Mouse (Mus musculus) cerebral cortex, adult 2 months (tissue): ENCODE measurements around the gene Tsr2.

Experiments used
- WGBS: fragments of 180-500 bp; shearing (Covaris S2); methylation state at CpG from one replicate; pipeline ENCODE4 v1.1.7; 2018; 5-methylcytosine and 5-hydroxymethylcytosine counted together

Gene Tsr2

DNA sequence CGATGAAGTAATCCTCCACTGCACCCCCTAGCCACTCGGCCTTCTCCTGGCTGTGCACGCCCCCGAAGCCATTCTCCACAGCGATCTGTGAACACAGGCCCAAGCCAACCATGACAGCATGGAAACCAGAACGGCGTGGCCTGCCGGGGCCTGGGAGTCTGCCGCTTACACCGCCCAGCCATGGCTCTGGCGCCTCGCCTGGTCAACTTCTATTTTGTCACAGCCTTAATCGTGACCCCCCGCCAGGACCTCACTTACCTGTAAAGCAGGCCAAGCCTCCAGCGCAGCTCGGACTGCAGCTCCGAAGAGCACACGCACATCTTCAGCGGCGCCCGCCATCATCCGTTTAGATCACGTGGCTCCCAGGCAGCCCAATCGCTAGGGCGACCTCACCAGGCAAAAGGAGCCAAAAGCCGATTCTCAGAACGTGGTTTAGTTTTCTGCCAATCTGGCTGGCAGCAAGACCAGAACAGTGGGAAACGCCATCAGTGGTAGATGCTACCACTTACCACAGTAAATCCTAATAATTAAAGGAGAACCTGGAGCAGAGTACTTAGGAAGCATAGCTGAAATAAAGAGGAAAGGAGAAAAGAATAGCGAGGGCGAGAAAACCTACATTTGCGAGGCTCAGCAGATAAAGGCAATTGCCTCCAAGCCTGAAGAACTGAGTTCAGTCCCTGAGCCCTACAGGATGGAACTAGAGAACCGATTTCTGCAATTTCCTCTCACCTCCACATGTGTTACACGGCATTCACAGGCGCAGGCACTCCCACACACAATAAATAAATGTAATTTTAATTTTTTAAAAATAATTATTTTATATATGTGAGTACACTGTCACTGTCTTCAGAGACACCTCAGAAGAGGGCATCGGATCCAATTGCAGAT lies at the start of gene Tsr2:
Gene Tsr2 (minus strand): TSS at position 373 of the 888 bp plus-strand sequence.
- 11% methylated on average over 34 of the region's 35 CpGs for WGBS

DNA sequence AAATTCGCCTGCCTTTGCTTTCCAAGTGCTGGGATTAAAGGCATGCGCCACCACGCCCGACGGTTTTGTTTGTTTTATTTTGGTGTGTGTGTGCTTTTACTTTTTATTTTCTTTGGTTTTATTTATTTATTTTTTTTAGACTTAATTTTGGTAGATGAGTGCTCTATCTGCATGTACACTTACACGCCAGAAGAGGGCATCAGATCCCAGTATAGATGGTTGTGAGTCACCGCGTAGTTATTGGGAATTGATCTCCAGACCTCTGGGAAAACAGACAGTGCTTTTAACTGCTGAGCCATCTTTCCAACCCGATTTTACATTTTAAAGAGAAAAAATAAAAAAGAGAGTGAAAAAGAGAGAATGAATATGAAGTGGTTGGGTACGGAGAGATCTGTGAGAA lies 36.4 kb upstream of the Tsr2 start:
- WGBS, result 16% methylated on average over 10 of the region's 10 CpGs

DNA sequence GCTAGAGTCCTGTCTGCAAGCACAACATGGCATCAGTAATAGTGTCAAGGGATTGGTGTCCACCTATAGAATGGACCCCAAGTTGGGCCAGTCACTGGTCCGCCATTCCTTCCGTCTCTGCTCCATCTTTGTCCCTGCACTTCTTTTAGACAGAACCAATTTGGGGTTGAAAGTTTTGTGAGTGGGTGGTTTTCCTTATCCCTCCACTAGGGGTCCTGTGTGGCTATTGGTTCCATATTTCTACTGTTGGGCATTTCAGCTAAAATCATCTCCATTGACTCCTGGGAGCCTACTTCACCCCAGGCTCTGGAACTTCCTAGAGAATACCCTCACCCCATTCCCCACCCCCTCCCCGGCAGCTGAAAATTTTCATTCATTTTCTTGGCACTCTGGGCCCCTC lies 34.1 kb upstream of the Tsr2 start:
- WGBS, result 92% methylated on average over 3 of the region's 3 CpGs

DNA sequence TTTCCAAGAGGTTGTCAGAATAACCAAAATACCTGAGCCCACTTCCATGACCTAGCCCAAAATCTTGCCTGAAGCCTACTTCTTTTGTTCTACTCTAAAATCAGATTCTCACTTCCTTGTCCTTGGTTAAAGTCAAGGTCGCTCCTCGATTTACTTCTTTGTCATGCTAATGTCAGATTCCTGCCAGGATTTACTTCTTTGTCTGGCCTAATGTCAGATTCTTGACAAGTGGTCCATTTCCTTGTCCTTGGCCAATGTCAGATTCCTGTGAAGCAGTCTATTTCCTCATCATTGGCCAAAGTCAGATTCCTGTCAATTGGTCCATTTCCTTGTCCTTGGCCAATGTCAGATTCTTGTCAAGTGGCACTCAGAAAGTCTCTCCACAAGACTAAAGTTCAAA lies 27.6 kb upstream of the Tsr2 start:
- WGBS, result 59% methylated on average over 2 of the region's 2 CpGs

DNA sequence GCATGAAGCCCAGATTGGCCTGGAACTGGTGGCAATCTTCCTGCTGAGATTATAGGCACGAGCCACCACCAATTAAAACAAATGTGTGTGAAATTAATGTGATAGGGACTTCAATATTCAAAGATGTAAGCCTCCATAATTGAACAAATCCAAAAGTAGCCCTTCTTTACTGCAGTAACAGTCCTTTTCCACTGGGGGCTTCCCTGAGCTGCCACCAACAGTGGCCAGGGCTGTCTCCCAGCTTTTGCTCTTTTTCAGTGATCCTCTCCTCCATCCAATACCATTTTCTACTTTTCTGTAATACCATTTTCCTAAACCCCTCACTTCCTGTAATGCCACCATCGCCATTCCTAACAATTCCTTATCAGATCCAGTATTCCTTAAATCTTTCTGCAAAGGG lies 21.1 kb upstream of the Tsr2 start:
- 38% methylated on average over 2 of the region's 2 CpGs for WGBS

DNA sequence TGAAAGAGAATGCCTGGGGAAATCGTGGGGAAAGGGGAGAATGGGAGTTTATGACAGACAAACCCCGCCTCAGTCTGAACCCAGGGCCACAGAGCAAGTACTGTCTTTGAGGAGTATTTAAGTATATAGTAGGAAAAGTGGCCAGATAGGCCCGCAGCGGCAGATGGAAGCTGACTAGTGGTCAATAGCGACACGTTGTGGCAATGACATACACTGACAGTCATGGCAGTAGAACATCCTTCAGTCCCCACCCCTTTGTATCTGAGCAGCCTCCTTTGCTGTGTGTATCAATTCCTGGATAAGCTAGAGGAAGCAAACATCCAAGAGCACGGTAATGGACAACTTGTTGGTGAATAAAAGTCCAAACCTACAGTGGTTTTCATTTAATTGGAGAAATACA lies 20.5 kb upstream of the Tsr2 start:
- WGBS, result 5% methylated on average over 7 of the region's 7 CpGs

DNA sequence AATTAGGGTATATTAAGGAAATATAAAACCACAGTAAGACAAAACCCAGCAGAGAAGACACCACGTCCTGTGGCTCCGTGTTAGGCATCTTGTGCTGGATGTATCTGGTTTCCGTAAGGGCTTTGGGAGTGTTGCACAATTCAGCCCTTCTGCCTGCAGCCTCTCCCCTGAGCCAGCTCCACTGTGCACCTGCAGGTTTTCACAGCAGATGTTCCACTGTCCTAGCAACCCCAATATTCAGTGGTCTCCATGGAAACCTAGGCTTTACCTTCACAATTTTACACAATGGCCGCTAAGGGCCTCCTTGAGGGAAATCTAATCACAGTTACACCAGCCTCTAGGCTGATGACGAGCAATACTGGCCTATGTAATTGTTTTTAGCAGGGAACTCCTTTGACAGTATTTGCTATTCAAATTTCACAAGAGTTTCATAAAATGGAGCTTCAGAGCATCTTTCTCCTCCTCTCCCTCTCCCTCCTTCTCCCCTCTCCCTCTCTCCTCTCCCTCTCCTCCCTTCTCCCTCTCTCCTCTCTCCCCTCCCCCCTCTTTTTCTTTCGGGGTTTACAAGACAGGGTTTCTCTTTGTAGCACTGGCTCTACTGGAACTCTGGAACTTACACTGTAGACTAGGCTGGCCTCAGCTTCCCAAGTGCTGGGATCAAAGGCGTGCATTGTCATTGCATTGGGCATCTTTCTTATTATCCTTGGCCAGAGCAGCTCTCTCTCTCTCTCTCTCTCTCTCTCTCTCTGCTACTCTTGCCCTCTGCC lies 11.1 kb upstream of the Tsr2 start:
- WGBS, result 58% methylated on average over 7 of the region's 7 CpGs

DNA sequence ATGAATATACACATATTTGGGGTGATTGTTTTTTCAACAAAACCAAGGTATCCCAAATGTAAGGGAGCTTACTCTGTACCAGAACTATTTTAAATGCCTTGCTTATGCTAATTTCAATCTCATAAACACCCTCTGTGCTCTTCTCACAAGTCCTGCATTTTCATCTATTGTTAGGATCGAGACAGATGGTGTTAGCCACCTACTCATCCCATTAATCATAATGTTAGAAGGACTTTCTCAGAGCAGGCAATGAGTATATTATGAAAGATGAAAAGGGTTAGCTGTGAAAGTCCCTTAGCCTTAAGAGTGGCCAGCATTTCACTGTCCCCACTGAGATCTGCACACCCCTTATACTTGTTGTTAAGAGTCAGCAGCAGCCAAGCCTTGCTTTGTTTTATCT lies 8.9 kb downstream of the Tsr2 start:
- WGBS, result 40% methylated on average over 1 of the region's 1 CpGs

DNA sequence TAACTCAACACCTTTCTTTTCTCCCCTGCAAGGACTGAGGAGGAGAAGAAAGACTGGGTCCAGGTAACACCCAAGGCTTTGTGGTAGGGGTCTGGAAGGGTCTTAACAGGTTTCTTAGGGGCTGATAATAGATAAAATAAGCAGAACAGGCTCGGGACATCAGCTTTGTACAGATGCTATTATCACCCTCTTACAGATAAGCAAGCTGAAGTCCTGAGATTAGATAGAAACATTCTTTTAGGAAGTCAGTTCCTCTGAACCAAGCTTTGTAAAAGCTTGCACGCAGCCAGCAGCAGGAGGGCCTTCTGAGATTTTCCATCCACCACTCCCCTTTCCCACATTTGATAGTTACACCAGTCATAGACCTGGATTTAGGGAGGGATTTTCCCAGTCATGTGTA lies 10.7 kb downstream of the Tsr2 start:
- 80% methylated on average over 2 of the region's 2 CpGs for WGBS

DNA sequence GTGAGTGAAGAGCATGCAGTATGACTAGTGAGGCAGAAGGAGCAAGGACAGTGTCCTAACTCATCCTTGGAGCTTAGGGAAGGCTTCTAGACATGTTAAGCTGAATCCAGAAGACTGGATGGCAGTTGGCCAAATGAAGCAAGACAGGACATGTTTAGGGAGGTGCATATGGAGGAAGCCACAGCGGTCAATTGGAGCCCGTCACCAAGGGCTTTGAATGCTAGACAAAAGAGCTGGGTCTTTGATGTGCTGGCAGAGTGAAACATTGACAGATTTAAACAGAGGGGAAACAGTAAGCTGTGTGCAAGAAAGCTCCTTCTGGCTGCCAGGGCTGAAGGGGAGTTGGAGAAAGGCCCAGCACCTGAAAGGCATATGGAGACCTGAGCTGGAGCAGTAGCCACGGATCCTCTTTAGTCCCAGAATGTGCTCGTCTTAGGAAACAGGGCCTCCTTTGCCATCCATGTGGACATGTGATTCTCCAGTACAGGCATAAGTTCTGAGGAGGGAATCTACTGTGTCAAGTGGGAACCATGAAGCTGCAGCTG lies 19.3 kb downstream of the Tsr2 start:
- WGBS, result 50% methylated on average over 4 of the region's 4 CpGs

DNA sequence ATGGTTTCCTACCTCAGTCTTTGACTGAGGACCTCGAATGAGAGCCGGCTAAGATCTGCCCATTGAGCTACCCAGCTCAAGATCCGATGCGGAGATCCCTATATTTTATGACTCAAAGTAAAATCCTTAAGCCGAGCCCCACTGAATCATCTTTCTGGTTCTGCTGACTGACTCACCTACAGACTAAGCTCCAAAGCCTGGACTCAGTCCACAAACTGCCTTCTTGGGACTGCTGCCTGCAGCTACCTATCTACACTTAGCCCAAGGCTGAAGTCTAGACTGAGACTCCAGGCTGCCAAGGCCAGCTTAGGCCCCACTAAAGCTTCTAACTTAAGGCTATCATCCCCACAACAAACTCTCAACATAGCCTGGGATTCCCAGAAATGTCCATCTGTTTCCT lies 20.3 kb downstream of the Tsr2 start:
- 77% methylated on average over 5 of the region's 5 CpGs for WGBS

DNA sequence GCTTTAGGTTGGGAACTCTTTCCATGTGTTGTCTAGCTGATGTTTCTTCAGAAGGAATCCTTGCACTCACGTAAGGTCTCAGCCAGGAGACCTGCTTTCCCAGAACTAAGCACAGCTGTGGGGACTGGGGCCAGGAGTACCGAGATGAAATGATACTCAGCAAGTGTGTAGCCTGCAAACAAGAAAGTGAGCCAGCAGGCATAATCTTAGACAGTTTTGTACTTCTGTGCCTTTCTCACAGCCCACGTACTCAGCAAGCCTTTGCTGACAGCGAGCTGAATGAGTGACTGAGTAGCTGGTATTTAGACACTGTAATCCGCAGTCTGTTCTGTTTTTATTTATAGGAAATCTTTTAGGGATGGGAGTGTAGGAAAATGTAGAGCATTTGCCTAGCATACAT lies 28.5 kb downstream of the Tsr2 start:
- WGBS, result 52% methylated on average over 5 of the region's 5 CpGs

DNA sequence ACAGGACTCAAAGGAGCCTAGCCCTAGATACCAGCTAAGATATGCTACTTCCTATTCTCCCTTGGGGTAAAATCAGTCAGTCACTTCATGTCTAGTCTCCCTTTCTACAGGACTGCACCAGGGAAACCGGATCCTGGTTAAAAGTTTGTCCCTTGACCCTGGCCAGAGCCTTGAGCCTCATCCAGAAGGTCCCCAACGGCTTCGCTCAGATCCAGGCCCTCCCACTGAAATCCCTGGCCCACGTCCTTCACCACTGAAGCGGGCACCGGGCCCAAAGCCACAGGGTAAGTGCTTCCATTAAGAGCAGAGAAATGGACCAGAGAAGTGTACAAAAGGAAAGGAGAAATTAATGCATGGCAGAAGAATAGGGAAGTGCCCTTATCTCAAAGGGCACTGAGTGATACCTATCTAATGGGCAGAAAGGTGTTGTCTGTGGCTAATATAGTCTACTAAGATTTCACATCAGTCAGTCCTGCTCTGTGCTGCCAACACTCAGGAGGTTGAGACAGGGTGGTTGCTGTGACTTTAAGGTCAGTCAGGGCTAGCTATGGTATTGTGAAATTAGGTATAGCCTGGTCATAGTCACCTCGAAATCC lies 30.2 kb downstream of the Tsr2 start:
- WGBS, result 78% methylated on average over 7 of the region's 7 CpGs

DNA sequence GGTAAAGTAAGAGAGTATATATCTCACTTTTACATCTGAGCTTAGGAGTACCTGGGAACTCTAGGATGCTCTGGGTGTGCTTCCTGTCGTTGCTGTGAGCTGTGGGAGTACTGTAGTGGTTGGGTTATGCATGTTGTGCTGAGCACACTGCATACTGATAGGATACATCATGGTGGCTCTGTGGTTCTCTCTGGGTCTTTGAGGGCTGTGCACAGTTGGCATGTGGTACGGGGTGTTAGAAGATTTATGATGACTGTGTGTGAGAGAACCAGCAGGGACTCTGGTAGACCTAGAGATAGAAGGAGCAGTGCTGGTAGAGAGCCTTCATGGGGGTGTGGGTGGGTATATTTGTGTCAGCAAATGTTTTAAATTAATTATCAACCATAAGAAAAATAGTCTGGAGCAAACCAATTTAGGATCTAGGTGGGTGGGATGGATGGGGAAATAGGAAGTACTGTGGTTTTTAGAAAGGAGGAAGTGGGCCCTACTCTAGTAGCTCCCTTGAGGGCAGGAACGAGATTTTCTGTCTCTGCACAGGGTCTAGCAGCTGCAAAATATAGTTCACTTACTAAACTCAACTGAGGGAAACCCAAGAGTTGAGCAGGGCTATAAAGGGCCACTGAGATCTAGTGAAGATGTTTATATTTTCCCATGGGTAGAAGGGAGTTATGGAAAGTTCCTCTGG lies 34.6 kb downstream of the Tsr2 start:
- WGBS, result 53% methylated on average over 3 of the region's 3 CpGs

DNA sequence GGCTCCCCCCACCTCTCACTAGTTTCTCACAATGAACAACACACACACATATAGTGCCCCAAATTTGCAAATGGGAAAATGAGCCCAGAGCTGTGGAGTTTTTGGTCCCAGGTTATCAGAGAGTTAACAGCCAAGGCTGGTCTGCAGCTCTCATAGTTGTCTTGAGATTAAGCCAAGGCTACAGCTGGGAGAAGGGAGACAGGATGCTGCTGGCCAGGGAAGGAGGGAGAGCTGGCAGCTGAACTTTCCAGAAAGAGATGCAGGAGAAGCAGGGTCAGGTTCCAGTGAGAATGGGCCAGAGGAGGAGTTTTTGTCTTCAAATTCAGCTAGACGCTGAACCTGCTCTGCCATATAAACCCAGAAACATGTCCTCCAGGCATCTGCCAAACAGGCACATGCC lies 37.0 kb downstream of the Tsr2 start:
- 44% methylated on average over 1 of the region's 1 CpGs for WGBS

DNA sequence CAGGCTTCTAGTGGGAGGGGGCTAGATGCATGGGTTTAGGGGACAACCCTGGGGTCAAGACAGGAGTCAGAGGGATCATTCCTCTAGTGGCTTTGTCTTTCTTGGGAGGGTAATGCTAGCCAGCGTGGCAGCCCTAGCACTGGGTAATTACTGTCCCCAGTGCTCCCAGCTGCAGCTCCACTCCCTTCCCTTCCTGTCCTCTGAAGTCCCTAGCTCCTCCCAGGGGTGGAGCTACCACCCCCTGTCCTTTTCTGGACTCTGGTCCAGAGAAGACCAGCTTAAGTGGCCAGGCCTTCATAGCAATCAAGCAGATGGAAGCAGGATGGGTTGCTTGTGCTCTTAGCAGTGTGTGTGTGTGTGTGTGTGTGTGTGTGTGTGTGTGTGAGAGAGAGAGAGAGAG lies 40.8 kb downstream of the Tsr2 start:
- 31% methylated on average over 1 of the region's 1 CpGs for WGBS

DNA sequence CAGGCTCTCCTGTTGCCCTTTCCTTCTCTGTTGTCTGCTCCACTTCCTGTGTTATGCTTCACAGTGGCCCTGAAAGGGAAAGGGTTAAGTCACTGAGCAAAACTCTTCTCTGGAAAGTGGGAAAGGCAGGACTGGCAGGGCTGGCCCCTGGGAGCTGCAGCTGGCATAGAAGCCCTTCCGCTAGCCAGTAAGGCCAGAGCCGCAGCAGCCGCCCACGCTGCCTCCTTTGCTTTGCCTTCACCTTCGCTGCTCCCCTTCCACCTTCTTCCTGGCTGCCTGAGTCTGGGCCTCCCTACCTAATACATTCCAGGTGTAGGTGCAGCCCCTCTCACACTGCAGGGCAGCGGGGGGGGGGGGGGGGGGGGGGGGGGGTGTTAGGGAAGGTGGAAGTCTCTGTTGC lies 41.9 kb downstream of the Tsr2 start:
- 35% methylated on average over 5 of the region's 6 CpGs for WGBS

DNA sequence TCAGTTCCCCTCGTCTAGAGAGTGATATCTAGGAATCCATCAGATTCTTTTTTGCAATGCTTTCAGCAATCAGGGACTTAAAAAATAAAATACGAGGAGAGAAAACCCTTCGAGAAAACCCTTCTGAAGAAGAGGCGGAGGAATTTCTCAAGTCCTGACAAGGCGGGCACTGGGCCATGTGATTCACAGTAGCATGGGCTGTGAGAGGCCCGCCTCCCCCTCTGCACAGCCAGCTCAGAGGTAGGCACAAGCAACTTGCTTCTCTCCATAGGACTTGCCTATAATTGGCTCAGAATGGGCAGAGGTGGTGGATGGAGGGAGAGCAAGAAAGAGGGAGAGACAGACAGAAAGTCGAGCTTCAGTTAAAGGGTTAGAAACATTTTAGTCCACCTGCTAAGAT lies 46.0 kb downstream of the Tsr2 start:
- WGBS, result 35% methylated on average over 7 of the region's 7 CpGs

DNA sequence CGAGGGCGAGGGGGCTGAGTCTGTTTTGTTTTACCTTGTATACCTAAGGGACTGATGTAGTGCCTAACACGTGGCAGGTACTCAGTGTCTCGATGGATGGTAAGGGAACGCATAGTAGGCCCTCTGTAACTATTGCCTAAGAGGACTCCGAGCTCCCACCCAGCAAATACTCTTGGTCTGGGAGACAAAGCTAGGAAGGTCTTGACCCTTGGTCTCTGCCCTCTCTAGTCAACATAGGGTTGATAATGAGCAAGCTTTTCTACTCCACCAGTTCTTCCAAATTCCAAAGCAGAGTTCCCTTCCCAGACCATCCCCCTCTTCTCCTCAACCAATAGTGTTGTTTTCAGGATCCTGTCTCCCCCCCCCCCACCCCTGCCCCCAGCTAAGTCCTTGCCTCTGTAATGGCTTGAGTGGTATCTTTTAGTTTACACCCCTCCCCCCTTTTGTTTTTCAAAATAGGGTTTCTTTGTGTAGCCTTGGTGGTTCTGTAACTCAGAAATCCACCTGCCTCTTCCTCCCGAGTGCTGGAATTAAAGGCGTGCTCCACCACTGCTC lies 46.6 kb downstream of the Tsr2 start:
- 56% methylated on average over 8 of the region's 8 CpGs for WGBS

DNA sequence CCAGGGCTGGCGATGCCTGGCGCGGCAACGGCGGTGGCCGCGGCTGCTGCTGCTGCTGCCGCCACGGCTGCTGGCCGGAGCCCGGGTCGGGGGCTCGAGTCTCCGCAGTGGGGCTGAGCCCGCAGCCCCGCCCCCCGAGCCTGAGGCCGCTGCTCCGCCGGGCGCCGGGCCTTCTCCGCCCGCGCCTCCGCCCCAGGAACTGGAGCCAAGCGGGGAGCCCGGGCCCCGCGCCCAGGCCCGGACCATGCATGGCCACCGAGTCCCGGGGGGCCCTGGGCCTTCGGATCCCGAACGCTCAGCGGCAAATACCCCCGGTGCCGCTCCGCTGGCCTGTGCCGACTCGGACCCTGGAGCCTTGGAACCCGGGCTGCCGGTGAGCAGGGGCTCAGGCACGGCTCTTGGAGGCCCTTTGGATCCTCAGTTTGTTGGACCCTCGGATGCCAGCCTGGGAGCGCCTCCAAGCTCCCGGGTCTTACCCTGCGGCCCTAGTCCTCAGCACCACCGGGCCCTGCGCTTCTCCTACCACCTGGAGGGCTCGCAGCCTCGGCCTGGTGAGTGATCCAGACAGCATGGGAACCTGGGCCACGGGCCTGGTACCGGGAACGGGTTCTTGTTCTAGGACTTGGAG lies 48.8 kb downstream of the Tsr2 start:
- 7% methylated on average over 30 of the region's 56 CpGs for WGBS

DNA sequence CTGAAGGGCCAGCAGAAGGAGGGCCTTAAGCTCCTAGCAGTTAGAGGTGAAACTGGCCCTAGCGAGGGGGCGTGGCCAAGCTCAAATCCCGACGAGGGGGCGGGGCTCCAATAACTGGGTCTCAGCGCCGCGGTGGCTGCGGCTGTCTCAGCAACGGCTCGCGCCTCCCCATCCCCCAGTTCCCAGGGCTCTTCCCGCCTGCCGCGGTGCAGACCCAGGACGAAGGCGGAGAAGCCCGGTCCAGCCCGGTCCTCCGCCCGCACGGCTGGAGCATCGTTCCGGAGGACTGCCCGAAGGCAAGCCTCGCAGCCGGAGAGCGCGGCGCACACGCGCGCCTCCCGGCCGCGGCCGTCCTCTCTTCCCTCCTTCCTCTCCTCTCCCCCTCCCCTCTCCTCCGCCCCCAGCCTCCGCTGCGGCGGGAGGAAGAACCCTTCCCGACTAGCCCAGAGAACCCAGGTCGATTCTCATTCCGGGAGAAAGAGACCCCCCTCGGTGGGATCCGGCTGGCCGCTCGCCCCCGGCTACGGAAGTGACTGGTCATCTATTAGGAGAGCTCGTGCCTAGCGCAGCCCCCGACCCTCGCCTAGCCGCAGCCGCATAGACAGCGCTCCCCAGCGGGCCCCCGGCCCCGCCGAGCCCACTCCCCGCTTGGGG lies 49.4 kb downstream of the Tsr2 start:
- 12% methylated on average over 42 of the region's 62 CpGs for WGBS
